Mouse (Mus musculus): ENCODE data around the gene Iqsec3.

Gene Iqsec3

DNA sequence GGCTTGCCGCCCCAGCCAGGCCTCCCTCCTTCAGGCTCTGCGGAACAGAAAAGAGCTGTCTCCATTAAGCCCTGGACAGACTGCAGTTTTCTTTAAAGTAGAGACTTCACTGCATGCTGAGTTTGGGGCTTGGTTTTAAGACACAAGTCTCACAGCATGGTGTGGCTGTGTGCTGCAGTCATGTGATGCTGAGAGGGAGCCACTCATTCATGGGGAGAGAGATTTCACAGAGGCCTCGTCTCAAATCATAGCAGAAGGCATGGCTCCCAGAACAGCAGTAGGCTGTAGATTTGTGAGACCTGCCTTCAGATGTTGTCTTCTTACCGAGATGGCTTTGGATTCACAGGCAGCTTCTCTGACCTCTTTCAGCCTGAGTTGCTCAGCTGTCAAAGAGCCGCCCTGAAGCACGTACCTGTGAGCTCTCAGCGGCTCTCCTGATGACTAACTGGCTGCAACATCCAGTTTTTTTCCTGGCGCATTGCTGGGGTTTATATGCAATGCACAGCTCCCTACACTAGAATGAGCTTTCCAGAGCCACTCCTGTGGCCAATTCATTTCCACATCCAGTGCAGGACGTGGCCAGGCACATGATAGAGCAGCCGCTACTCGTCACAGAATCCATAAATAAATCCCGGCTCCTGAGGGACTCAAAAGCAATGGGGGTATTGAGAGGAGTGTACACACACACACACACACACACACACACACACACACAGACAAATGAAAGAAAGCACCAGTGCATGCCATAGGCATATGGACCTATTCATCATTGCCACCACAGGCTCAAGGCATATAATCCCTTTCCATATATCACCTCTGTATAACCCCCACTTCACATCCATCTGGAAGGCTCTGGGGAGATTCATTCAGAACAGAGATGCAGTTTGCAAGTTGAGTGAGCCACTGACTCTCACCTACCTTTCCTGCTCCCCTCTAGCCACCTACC lies 18.7 kb downstream of the Iqsec3 start:
- no peak for DNase-seq (ENCODE audit: low read depth, low spot score)

DNA sequence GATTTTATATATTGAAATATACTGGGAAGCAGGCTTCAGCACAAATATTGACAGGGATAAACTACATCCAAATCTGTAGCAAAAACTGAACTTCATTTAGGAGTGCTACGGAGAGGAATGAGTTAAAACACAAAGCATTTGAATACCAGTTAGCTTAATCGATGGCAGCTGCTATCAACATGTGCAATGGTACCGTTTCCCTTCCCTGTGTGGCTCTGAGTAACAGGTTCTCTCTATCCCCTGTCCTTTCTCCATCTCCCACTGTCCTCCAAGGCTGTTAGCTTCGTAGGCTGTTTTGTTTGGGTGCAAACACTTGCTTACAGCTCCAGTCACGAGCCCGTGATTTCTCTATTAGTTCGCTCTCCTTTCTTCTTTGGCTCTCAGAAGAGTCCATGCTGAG lies 19.7 kb downstream of the Iqsec3 start:
- DNase-seq (ENCODE audit: low read depth, low spot score) = no peak

DNA sequence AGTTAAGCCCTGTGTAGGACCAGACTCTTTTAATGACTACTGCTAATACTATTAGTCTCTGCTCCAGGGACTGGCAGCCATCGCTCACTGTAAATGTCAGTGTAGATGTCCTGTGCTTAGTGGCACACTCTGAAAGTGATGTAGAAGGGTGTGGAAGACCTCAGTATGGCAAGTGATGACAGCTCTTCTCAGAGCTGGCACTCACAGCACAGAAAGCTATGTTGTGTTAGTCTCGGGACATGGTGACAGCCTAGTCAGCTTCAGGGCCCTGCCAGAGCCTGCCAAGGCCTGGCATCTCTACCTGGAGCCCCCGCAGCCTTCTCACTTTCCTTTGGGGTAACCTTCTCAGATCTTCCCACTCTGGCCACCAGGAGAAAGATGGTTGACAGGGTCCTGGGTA lies 21.8 kb downstream of the Iqsec3 start:
- DNase-seq (ENCODE audit: low read depth, low spot score) = no peak

DNA sequence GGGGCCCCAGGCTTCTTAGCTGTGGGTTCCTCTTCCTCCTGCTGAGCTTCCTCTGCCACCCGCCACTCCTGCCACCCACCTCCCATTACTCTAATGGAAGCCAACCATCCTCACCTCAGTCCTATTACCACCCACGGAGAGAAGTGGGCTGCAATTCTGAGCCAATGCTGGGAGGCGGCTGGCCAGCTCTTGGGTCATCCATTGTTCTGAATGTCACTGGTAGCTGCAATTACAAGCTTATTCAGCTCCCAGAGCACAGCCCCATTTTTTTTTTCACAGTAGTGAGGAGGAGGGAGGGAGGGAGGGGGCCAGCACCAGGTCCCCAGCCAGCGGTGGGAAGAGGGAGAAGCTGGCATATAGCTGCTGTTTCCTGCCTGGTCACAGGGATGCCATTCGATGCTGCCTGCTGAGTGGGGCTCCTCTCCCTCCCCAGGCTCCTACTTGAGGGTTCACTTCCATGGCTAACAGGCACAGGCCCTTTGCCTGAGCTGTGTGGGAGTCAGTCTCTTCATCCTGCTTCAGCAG lies 32.7 kb downstream of the Iqsec3 start:
- no peak for DNase-seq (ENCODE audit: low read depth, low spot score)

DNA sequence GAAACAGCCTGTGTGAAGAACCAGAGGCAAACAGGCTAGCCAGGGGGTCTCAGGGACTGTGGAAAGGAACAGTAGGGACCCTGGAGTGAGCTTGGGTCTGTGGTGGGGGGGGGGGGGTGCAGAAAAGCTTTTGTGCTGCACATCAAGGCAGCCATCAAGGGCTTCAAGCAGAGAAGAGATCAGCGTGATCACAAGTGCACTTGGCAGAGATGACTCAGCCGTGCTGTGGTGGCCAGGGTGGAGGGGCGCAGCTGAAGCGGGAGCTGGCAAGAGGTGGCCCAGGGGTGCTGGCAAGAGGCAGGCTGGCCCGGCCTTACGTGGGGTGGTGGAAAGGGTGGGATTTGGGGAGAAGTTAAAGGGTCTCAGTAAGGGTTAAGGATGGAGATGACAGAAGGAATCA lies 48.6 kb downstream of the Iqsec3 start:
- no peak for DNase-seq (ENCODE audit: low read depth, low spot score)

DNA sequence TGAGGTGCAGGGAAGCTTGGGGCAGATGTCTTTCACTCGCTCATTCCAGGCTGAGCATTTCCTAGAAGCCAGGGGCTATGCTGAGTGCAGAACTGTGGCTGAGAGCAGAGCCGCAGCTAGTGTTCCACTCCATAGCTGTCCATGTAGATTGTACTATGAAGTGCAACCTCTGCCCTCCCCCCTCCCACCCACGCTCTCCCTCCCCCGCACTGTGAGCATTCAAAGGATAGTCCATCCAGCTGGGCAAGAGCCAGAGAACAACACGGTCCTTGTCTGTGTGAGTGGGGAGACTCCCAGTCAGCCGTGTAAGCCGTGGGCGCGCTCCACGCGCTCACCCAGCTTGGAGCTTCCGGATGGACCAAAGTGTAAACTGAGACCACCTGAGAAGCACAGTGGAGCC lies 49.1 kb downstream of the Iqsec3 start:
- DNase-seq (ENCODE audit: low read depth, low spot score) = no peak

DNA sequence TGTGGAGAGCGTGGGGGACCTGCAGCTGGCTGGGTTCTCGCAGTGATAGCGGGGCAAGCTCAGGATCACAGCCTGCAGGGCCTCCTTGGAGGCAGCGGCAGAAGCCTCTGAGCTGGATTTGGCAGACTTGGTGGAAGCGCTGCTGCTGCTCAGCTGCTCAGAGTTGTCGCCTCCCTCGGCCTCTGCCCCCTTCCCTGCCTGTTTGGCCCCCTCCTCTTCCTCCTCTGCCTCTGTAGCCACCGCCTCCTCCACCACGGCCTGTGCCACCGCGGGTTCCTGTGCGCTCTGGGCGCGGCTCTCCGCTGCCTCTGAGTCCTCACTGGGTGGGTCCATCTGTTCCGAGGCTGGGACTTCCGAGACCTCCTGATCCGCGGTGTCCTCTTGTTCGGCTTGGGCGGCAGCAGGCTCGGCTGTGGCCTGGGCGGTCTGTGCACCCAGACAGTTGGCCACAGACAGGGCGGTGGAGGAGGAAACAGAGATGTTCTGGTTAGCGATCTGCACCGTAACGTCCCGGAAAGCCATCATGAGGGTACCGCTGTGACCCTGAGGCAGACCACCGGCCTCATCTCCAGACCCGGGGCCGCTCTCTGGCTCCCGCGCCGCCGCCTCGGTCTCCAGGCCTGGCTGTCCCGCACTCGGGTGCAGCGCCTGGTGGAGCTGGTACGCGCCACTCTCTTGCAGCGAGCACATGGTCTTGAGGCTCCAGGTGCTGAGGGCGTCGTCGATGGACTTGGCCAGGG lies 60.8 kb downstream of the Iqsec3 start:
- DNase-seq (ENCODE audit: low read depth, low spot score) = no peak

DNA sequence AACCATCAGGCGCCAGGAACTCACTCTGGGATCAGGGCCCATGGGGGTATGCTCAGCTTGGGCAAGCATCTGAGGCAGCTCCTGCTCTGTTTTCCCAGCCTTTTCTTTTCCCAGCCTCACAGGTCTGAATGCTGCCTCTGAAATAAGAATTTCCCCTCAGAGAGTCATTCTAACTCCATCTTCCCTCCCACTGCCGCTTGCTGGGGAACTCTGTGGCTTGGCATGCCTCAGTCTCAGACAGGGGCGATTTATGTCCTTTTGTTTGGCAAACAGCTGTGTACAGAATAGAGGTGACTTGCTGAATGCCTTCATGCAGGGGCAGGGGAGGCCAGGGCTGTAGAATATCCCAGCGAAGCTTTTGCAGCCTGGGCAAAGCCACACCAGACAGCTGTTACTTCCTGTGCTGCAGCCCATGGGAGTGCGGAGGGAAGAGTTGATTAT lies 65.9 kb downstream of the Iqsec3 start:
- DNase-seq (ENCODE audit: low read depth, low spot score) = no peak

DNA sequence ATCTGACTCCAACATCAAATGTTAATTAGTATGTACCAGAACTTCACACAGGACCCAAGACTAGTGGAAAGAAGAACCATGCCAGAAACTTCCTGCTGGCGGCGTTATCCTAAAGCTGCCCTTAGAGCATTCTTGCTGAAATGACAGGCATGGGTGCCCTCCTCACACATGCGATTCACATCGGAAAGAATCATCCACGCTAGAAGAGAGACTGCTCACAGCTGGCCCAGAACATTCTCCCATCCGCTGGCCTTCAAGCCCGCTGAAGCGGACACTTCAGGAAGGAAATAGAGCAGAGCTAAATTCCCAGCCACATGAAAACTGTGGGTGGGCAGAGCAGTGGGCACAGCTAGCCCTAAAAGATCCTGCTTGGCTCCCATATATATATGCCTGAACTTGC lies 68.2 kb downstream of the Iqsec3 start:
- DNase-seq (ENCODE audit: low read depth, low spot score) = no peak

DNA sequence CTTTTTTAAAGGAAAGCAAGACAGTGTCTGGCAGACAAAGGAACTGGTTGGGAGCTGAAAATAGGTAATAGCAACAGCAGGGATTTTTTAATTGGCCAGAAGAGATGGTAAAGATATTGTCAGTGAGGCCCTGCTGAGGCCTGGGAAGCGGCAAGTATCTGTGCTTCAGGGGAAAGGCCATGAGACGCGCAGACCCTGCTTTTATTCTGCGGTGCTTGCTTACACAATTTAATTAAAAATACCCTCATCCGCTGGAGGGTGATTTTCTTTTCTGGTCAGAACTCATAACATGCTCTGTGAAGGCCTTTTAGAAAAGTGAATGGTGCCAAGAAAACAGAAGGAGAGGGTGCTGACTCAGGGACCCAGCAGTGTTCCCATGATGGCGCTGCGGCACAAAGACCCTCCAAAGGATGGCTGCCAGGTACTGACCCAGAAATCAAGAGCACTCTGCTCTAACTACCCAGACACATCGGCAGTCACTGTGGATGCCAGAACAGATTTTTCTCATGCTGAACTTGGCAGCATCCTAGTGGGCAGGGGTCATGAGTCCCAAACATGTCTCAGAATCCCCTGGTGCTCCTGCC lies 70.7 kb downstream of the Iqsec3 start:
- DNase-seq (ENCODE audit: low read depth, low spot score) = no peak

DNA sequence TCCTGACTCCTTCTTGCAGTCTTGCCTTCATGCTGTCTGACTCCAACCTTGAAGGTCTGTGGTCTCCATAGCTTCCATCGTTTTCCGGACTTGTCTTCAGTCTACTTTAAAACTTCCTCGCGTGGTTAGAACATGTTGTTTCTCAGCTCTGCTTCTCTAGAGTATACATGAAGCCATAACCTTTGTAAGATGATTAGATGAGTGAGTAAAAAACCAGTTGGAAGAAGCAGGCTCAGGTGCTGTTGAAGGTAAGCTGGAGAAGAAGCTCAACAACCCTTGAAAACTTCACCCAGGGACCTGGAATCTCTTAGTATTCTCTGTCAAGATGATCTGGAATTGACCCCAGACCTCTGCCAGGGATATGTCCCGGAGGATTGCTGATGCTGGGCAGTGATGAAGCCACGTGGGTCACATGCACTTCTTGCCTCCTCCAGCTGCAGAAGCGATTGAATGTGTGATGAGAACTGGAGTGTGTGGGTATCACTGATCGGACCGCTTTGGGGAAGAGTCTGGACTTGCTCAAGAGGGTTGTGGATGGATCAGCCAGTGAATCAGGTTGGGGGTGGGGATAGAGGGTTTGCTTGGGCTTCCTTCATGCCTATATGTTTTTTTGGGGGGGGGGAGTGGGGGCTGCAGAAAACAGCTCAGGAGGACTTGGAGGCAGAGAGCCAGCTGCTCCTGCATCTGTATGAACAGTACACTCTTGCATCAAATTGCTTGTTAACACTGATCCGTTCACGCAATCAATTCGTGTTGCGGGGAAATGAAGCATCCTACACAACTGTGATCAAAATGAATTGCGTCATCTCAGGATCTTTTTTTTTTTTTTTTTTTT lies 71.4 kb downstream of the Iqsec3 start:
- DNase-seq (ENCODE audit: low read depth, low spot score) = no peak

DNA sequence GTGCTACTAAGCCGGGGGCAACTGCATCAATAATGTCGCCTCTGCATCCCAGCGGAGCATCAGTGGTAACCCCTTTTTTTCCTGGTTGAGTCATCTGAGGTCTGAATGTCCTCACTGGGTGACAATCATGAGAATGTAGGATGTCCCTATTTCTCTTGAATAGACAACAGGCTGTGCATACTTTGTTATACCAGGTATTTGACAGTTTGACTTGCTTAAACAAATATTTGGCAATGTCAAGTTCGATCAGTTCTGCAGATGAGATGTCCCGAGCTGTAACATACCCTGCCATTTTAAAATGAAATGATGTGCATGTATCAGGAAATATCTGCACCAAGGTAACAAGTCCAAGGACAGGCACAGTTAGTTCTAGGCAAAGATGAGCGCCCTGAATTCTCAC lies 72.3 kb downstream of the Iqsec3 start:
- DNase-seq (ENCODE audit: low read depth, low spot score) = no peak

DNA sequence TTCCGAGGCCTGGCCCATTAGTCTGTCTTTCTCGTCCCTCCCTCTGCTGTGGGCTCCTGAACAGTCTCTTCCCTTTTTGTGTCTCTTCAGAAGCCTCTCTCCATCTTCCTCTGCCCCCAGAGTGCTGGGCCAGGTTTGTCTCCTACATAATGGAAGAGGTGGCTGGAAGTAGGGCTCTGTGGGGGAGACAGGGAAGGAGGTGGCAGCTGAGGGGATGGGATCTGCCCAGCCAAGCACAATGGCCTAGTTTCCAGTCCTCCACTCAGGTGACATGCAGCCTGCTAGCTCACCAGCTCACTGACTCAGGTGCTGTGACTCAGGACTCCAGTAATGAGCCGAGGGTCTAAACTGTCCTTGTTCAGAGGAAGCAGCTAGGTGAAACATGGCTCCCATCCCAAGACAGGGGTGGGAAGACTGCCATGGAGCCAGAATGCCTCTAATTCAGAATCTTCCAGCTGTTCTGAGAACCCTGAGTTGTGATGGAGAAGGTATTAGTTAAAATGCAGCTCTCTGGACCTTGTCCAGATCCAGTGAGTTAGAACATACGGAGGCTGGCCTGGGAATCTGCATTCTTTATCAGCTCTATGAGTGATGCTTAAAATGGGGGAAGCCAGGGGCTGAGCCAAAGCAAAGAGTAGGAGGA lies 80.7 kb downstream of the Iqsec3 start:
- no peak for DNase-seq (ENCODE audit: low read depth, low spot score)

DNA sequence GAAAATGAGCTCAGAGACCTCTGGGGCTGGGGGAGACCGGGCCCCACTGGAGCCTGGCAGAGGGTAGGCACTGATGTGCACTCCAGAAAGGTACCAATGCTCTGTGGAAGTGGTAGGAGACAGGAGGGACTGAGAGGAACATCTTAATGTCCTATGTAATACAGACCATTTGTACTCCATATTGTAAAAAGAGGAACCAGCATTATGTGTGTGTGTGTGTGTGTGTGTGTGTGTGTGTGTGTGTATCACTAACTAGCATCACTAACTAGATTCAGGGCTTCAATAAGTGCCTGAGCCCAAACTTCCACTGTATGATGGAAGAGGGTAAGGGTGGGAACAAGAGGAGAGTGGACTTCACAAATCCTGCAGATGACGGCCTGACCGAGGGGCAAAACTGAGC lies 88.1 kb downstream of the Iqsec3 start:
- no peak for DNase-seq (ENCODE audit: low read depth, low spot score)

DNA sequence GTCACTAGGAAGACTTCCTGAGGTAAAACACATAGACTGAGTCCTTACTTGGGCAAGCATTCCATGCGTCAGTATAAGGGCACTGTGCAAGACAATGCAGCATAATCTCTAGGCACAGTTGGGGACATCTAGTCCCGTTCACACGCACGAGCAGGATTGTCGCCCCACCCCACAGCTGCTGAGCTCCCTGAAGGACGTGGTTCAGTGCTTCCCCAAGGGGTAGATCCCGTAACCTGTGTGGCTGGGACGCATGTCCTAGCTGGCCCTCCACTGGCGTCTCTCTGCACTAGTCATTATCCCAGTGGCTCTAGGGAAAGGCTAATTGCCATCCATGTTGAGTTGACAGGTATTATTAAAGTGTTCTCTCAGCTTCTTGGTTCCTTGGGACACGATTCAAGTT lies 91.4 kb downstream of the Iqsec3 start:
- DNase-seq (ENCODE audit: low read depth, low spot score) = no peak

DNA sequence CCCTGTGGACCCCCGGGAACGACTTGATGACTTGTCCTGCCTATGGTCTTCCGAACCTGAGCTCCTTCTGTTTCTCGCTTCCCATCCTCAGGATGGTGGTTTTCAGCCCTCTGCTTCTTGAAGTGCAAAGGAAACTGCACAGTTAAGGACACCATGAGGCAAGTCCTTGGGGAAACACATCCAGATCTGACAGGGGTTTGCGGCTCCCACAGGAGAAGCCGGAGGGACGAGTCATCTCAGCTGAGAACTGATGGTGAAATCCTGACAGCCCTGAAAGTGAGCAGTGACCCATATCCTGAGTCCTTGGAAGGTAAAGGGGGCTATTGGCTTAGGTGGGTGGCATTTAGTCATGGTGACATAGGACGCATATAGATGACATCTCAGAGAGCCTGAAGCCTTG lies 92.9 kb downstream of the Iqsec3 start:
- no peak for DNase-seq (ENCODE audit: low read depth, low spot score)

DNA sequence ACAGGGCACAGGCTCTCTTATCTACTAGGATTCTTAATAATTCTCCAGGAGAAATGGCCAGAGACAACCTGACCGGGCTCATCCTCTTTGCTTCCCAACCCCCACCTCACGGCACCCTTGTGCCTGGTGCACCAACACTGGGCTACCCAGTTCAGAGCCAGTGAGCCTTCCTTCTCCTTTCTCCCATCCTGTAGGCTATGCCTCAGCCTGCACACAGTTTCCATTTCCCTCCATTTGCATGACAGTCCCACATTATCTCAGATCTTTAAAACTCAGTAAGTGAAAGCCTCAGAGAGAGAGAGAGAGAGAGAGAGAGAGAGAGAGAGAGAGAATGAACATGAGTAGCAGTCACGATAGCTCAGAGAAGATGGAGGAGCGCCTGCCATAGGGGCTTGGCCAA lies 95.2 kb downstream of the Iqsec3 start:
- DNase-seq (ENCODE audit: low read depth, low spot score) = no peak

DNA sequence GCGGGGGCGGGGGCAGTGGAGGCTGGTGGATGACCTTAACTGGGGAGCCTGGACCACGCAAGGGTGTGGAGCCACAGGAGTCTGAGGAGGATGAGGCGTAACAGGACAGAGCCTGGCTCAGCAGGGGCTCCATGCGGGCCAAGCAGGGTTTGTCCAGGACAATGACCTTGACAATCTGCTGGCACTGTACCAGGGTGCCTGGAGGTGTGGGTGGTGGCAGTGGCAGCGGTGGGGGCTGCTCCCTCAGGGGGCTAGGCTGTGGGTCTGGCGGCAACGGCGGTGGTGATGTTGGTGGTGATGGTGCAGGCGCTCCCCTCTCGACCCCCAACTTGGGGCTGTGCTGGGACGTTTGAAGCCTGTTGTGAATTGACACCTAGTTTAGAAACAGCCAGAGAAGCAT lies 97.3 kb downstream of the Iqsec3 start:
- no peak for DNase-seq (ENCODE audit: low read depth, low spot score)

DNA sequence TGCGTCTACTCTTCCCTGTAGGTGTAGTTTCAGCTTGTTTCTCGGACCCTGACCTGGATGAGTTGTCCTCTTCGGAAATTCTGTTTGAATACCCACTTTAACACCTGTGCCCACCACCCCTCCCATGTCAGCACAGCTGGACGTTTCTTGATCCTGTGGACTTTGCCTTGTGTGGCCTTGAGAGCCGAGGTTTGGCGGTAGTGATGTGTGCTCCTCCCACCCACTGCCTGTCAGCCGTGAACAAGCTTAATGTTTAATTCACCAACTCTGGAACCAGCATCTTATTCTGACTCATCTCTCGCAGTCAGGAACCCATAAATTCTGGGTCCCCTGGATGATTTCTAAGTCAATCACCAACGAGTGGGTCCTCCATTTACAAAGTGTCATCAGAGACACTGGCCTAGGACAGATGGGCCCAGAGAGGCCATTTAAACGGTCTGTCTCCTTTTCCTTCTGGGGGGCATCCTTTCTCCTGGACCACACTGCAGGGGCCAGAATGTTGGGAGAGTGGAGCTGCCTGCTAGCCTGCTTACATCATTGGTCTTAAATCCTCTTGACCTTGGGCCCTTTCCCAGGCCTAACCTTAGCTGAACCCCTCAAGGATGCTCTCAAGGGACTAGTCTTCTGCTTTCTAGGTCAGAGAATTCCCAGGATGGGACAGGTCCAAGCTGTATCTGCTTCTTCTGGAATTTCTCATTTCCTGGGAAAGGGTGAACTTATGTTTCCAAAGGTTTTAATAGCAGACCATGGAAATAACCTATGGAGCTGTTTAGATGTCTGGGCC lies 102.1 kb downstream of the Iqsec3 start:
- no peak for DNase-seq (ENCODE audit: low read depth, low spot score)

DNA sequence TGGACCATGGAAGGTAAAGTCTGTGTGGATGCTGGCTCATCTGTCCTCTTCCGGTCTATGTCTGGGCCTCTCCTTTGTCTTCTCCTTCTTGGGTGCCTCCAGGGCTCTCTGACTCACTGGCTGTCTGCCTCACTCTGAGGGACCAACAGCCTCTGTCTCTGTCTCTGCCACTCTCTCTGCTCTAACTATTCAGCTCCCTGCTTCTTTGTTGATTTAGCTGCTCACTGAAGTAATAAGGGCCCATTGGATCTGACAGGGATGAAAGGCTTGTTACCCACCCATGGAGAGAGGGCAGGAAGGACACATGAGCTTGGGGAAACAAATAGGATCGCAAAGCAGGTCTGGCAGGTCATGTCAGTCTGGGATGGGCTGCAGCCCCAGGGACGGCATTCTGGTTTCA lies 106.4 kb downstream of the Iqsec3 start:
- no peak for DNase-seq (ENCODE audit: low read depth, low spot score)

Measured in CD4-positive, CD25-positive, alpha-beta regulatory T cell, adult 2 months (primary cell).